Mouse (Mus musculus): ENCODE measurements around the gene Atpaf1. TPM values are rescaled to one million over a fixed set of nuclear protein-coding genes. Genes with fewer than 3 reads are reported as not detected.
A peak's percentile ranks its signal among the peaks of the same experiment; 100 is the strongest.

The Atpaf1 gene
- polyA plus RNA-seq, 1 experiment: 0.33 TPM

DNA sequence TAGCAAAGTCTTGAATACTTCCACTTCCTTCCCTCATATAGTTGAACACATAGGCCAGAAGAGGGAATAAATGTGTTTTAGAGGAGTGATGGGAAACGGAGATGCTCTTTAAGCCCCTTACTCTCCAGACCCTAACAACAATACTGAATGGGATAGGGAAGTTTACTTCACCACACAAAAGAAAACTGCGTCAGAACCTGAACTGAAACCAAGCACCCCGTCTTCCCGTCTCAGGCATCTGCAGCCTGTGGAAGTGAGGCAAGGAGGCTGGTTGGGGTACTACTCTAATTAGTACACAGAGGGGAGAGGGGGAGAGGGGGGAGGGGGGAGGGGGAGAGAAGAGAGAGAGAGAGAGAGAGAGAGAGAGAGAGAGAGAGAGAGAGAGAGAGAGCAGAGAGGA, 53.6 kb downstream of the Atpaf1 start:
- no peaks in the 10 kb centered on the region for H3K9me3 ChIP-seq (ENCODE audit: control insufficient read depth, low read length)

DNA sequence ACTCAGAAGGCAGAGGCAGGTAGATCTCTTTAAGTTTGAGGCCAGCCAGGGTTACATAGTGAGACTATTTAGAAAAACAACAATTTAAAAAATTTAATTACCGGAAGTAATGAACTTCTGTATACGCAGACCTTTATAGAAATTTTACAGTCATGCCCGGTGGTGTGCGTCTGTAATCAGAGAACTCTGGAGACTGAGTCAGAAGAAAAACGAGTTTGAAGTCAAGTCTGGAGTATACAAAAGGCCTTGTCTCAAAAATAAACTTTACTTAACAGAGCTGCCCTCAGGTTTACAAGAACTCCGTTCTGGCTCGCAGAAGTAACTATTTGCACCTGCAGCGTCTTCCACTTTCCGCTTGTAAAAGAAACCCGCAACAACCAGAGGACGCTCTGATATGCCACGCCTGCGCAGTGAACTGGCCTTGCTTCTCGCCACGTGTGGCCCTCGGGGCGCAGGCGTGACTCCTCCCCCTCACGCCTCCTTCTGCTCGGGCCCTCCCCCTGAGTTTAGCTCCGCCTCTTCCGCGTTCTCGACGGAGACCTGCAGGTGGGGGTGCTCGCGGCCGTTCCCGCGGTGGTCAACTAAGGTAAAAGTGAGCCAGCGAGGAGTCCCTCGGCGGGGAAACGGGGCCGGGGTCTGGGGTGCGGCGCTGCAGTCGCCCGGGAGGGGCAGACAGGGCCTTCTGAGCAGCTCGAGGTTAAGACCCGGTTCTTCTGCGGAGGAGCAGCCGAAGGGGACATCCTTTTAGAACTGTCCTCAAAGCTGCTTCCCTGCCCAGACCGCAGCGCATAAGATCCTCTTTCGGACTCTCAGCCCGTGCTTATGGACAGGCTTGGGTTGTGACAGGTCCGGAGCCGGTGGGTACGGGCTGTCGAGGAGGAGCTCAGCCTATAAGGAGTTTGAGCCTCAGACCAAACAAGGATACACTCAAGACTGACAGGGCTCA, 54.4 kb downstream of the Atpaf1 start, which contains the start of gene Mknk1:
TSS of gene Mknk1 (plus strand) at position 503 of the 946 bp plus-strand sequence.
- TF ChIP-seq TAL1 (IDR thresholded peaks at IDR 0.05; ENCODE audit: low read length) (no peak), GATA1 (IDR thresholded peaks at IDR 0.05; ENCODE audit: low read length) (no peak)
- Histone ChIP-seq H3K27me3 (ENCODE audit: control insufficient read depth) (no peaks in the 10 kb centered on the region), H3K4me3 (replicated peaks) (peak within 1 kb of the TSS; percentile 87), H3K9me3 (ENCODE audit: control insufficient read depth, low read length) (no peaks in the 10 kb centered on the region), H3K4me1 (ENCODE audit: control insufficient read depth) (peaks cover 73% of the 10 kb centered on the region), H3K36me3 (ENCODE audit: control insufficient read depth) (peaks cover 62% of the 10 kb centered on the region)

More for the DNA sequence above, 53.6 kb downstream of the Atpaf1 start:
- TF ChIP-seq GATA1 (IDR thresholded peaks at IDR 0.05; ENCODE audit: low read length) (no peak), TAL1 (IDR thresholded peaks at IDR 0.05; ENCODE audit: low read length) (no peak)
- Histone ChIP-seq H3K36me3 (ENCODE audit: control insufficient read depth) (peaks cover 62% of the 10 kb centered on the region), H3K4me1 (ENCODE audit: control insufficient read depth) (peaks cover 65% of the 10 kb centered on the region), H3K4me3 (replicated peaks) (peak overlapping the region; percentile 32), H3K27me3 (ENCODE audit: control insufficient read depth) (no peaks in the 10 kb centered on the region)

DNA sequence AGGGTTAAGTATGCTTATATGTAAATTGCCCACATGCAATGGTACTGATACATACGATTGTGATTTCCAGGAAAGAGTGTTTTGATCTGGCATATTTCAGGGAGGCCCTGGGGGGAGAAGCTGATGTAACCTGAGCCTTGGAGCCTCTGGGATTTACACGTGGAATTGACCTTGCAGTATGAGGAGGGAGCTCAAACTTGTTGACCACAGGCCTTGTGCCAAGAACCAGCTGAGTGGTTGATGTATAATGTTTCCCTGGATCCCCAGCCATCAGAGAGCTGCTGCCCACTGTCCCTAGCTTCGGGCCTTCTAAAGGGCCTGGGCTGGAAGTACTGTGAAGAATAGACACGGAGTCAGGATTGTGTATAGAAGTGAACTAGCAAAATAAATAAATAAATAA, 55.3 kb downstream of the Atpaf1 start:
- Histone ChIP-seq H3K9me3 (ENCODE audit: control insufficient read depth, low read length) (no peaks in the 10 kb centered on the region), H3K36me3 (ENCODE audit: control insufficient read depth) (peaks cover 63% of the 10 kb centered on the region), H3K4me3 (replicated peaks) (peak overlapping the region; percentile 87), H3K27me3 (ENCODE audit: control insufficient read depth) (no peaks in the 10 kb centered on the region), H3K4me1 (ENCODE audit: control insufficient read depth) (peaks cover 82% of the 10 kb centered on the region)
- TF ChIP-seq TAL1 (IDR thresholded peaks at IDR 0.05; ENCODE audit: low read length) (no peak), GATA1 (IDR thresholded peaks at IDR 0.05; ENCODE audit: low read length) (no peak)

DNA sequence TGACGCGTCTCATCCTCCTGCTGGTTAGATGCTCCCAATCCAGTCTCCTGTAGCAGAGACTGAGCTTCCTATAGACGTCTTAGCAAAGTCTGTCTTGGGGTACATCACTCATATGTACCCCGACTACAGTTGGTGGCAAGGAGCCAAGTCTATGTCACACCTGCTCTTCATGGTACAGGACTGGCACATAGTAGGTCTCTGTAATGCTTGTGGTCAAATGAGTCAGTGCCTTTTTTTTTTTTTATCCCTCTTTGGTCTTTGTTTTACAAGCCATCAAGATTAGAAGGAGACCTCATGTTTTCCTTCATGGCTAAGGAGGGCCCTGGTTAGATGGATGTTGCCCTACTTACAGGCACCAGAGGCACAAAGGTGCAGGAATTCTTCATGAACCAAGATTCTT, 56.2 kb downstream of the Atpaf1 start:
- Histone ChIP-seq H3K36me3 (ENCODE audit: control insufficient read depth) (peaks cover 63% of the 10 kb centered on the region), H3K9me3 (ENCODE audit: control insufficient read depth, low read length) (no peaks in the 10 kb centered on the region), H3K4me3 (replicated peaks) (peak overlapping the region; percentile 87), H3K27me3 (ENCODE audit: control insufficient read depth) (no peaks in the 10 kb centered on the region), H3K4me1 (ENCODE audit: control insufficient read depth) (peaks cover 88% of the 10 kb centered on the region)
- TF ChIP-seq GATA1 (IDR thresholded peaks at IDR 0.05; ENCODE audit: low read length) (no peak), TAL1 (IDR thresholded peaks at IDR 0.05; ENCODE audit: low read length) (no peak)

DNA sequence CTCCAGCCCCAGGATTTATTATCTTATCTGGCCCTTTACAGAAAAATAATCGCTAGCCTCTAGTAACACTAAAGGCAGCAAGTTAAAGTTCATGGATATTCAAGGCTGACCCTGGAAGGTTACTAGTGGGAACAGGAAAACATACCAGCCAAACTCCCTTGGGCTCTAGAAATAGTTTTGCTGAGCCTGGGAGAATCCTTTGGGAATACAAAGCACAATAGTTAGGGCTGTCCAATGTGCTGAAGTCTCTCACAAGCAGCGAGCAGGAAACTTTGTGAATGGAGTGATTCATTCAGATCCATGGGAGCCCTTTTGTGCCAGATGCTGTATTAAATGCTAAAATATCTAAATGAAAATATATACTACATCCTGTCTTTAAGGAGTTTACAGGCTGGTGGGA, 62.0 kb downstream of the Atpaf1 start:
- peaks cover 92% of the 10 kb centered on the region for H3K4me1 ChIP-seq (ENCODE audit: control insufficient read depth)
- TF ChIP-seq TAL1 (IDR thresholded peaks at IDR 0.05; ENCODE audit: low read length): no peak
- no peak for TF ChIP-seq GATA1 (IDR thresholded peaks at IDR 0.05; ENCODE audit: low read length)

DNA sequence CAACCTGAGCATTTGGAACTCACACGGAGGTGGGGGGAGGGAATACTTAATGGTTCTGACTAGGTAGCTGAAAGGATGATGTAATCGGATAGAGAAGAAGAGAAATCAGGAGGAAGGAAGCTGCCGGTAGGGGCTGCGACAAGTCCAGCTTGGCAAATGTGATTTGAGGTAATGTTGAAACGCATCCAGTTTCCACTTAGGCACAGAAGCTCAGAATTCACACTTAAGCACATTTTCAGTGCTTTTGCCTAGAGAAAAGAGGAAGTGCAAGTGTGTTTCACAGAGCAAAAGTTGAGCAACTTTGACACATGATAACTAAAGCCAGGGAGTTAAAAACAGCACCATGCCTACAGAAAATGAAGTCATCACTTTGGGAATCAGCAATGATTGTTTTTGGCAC, 62.8 kb downstream of the Atpaf1 start:
- TF ChIP-seq TAL1 (IDR thresholded peaks at IDR 0.05; ENCODE audit: low read length): no peak
- no peak for TF ChIP-seq GATA1 (IDR thresholded peaks at IDR 0.05; ENCODE audit: low read length)
- peaks cover 97% of the 10 kb centered on the region for H3K4me1 ChIP-seq (ENCODE audit: control insufficient read depth)
- H3K36me3 ChIP-seq (ENCODE audit: control insufficient read depth): peaks cover 100% of the 10 kb centered on the region
- H3K4me3 ChIP-seq (replicated peaks): peak overlapping the region; percentile 7
- H3K27me3 ChIP-seq (ENCODE audit: control insufficient read depth): no peaks in the 10 kb centered on the region
- no peaks in the 10 kb centered on the region for H3K9me3 ChIP-seq (ENCODE audit: control insufficient read depth, low read length)

More for the DNA sequence above, 62.0 kb downstream of the Atpaf1 start:
- no peak overlapping the region for H3K4me3 ChIP-seq (replicated peaks)
- H3K36me3 ChIP-seq (ENCODE audit: control insufficient read depth): peaks cover 100% of the 10 kb centered on the region
- no peaks in the 10 kb centered on the region for H3K27me3 ChIP-seq (ENCODE audit: control insufficient read depth)
- no peaks in the 10 kb centered on the region for H3K9me3 ChIP-seq (ENCODE audit: control insufficient read depth, low read length)

DNA sequence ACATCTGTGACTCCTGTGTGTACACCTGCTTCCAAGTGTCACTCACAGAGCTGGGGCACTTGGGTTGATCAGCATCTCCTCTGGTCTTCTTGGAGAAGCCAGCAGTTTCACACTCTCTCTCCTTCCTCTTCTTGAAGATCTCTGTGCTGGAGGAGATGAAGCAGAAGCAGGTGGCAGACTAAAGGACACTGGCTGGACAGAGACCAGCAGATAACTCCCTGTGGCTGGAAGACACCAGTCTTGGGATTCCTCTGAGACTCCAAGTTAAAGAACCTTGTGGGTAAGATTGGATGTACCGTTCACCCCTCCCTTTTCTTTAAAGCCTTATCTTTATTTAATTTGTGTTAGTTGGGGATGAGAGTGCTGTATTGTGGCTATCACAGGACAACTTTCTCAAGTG, 63.5 kb downstream of the Atpaf1 start:
- Histone ChIP-seq H3K4me1 (ENCODE audit: control insufficient read depth) (peaks cover 96% of the 10 kb centered on the region), H3K9me3 (ENCODE audit: control insufficient read depth, low read length) (no peaks in the 10 kb centered on the region), H3K4me3 (replicated peaks) (peak overlapping the region; percentile 57), H3K27me3 (ENCODE audit: control insufficient read depth) (no peaks in the 10 kb centered on the region), H3K36me3 (ENCODE audit: control insufficient read depth) (peaks cover 100% of the 10 kb centered on the region)
- TF ChIP-seq GATA1 (IDR thresholded peaks at IDR 0.05; ENCODE audit: low read length) (no peak), TAL1 (IDR thresholded peaks at IDR 0.05; ENCODE audit: low read length) (no peak)

DNA sequence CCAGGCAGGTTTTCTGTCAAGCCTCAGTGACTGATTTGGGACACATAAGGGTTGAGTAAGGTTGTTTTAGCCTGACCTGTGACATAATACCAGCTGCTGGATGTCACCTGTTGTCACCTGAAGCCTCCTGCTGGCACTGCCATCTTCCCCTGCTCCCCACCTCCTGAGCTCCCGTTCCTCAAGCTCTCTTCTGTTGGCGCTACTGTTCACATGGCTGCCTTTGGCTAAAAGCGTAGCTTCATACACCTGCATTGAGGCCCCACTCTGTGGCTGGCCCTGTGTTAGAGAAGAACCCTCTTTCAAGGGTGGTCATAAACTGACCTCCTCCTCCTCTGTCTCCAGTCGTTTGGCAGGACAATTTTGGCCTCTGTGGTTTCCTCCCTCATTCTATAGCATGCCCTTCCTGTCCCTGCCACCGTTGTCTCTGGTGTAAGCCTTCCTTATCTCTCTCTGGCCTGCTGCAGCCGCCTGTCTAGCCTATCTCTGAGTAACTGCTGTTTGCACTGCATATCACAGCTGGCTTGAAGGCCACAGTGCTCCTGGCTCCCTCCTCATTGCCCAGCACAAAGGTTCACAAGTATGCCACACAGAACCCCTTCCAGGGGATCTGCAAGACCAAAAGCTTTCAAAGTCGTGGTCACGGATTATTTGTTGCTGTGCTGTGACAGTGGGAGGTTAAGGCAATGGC, 64.5 kb downstream of the Atpaf1 start:
- TF ChIP-seq TAL1 (IDR thresholded peaks at IDR 0.05; ENCODE audit: low read length): peak; percentile 100
- peak; percentile 100 for TF ChIP-seq GATA1 (IDR thresholded peaks at IDR 0.05; ENCODE audit: low read length)
- Histone ChIP-seq H3K4me1 (ENCODE audit: control insufficient read depth) (peaks cover 92% of the 10 kb centered on the region), H3K9me3 (ENCODE audit: control insufficient read depth, low read length) (no peaks in the 10 kb centered on the region), H3K27me3 (ENCODE audit: control insufficient read depth) (no peaks in the 10 kb centered on the region), H3K36me3 (ENCODE audit: control insufficient read depth) (peaks cover 100% of the 10 kb centered on the region), H3K4me3 (replicated peaks) (peak overlapping the region; percentile 57)

DNA sequence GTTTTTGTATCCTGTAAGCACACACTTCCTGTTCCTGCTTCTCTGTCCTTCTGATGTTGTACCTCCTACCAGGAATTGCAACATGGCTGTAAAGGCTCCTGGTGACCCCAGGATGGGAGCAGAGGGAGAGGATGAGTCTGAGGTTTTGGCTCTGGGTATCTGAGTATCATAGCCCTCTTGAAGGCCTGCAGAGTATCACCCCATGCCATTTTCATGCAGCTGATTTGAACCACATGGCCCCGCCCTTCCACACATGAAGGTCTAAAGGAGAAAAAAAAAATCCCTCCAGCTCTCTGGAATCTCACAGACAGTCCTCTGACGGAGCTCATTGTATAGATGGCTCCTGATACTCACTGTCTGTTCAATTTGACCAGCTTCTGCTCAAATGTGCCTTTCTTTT, 65.5 kb downstream of the Atpaf1 start:
- TF ChIP-seq TAL1 (IDR thresholded peaks at IDR 0.05; ENCODE audit: low read length) (no peak), GATA1 (IDR thresholded peaks at IDR 0.05; ENCODE audit: low read length) (no peak)
- H3K4me1 ChIP-seq (ENCODE audit: control insufficient read depth): peaks cover 92% of the 10 kb centered on the region
- no peaks in the 10 kb centered on the region for H3K9me3 ChIP-seq (ENCODE audit: control insufficient read depth, low read length)
- no peaks in the 10 kb centered on the region for H3K27me3 ChIP-seq (ENCODE audit: control insufficient read depth)
- H3K4me3 ChIP-seq (replicated peaks): peak overlapping the region; percentile 57
- peaks cover 100% of the 10 kb centered on the region for H3K36me3 ChIP-seq (ENCODE audit: control insufficient read depth)

Measured in erythroblast, embryonic 14.5 days (primary cell).